Mouse (Mus musculus) kidney, adult 10 weeks (tissue): ENCODE results near the gene Chpf2. TPM values are rescaled to one million over a fixed set of nuclear protein-coding genes. Genes with fewer than 3 reads are reported as not detected.

Experiments used
- polyA plus RNA-seq: library from polyadenylated mRNA; stranded (reverse); fragments of 350-450 nt; fragmentation: Illumina TruSeq; extraction: RNeasy Lipid Tissue Mini Kit (QIAGEN cat#74804); gene quantifications from one replicate; pipeline ENCODE4 v1.2.3, GENCODE M21; 2014; ENCODE audit warnings: low read depth, low replicate concordance

Chpf2 gene
- 0.73 TPM for polyA plus RNA-seq

GRCm38 (mm10) chr5:24586547-24587199, at the start of gene Chpf2:
Gene Chpf2, plus strand, starts transcription at chr5:24586741.

DNA sequence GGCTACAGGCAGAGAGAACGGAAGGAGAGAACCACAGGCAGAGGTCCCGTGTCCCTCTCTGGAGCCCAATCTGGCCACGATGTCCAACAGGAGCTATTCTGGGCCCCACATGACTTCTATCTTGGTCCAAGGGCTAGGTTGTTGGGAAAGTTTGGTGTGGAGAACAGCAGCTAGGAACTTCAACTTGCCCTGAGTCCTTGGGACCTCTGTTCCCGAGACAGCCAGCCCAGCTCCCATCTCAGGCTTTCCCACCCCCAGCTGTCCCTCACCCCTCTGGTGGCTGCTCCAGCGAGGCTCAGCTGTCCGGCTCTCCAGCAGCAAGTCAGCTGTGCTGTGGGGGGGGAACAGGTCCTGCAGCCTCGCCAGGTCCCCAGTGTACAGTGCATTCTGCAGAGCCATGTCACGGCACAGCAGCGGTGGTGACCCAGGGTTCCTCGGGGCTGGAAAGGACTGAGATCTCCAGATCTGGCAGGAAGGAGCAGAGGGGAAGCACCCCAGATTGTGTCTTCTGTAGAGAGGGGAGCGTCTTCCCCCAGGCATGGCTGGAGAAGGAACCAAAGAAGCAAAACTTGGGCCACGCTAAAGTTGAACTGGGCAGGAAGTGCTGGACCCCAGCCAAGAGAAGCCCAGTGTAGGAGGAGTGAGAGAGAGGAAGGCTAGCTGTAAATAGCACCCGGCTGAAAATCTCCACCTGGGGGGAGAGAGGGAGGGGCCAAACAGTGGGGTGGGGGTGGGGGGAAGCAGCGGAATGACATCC, 46.0 kb upstream of the Chpf2 start, which contains the start of gene Asb10:
Gene Asb10, minus strand, starts transcription at position 592 of the 757 bp plus-strand sequence.

DNA sequence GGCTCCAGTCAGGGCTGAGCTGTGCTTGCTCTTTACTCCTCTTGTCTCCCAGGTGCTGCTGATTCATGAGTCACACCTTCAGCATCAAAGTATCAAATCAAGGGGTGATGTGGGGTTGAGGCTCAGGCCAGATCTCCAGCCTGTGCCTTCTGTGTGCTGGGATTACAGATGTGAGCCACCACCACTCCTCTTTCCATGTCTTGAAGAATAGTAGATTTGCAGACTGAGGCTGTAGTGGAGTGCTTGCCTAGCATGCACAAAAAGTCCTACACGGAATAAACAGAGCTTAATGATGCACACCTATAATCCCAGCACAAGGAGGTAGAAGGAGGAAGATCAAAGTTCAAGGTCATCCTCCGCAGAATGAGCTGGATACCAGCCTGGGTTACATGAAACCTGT, 29.8 kb upstream of the Chpf2 start, which contains the start of gene 4931409K22Rik:
Gene 4931409K22Rik, minus strand, starts transcription at position 101 of the 400 bp plus-strand sequence.

DNA sequence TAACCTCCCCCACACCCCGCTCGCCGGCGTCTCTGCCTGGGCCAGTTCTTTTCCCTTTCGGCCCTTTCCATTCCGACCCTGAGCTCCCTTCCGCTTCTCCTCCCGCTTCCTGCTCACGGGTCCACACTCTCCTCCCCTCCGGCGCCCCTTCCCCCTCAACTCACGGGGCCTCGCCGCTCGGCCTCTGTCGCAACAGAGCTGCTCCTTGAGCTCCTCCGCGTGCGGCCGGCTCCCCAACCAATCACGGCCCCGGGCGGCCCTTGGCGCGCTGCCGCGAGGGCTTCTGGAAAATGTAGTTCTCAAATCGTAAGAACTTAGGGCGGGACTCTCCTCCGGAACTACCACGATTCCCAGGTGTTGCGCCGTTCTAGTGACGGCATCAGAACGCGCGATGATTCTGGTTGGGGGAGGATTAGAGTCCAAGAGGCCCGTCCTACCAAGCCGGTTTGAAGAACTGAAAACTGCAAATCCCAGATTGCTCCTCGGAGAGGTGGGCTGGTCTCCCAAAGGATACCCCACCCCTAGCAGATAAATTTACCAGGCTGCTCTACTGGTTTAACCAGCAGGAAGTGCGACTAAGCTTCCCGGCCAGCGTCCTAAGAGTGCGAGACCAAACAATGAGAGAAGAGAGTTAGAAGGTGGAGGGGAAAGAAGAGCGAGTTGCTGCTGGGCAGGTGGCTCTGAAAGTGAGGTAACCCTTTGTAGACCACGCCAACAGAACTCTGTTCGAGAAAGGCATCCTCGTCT, 9.2 kb upstream of the Chpf2 start, which contains the start of gene Abcf2:
Gene Abcf2, minus strand, starts transcription at position 285 of the 747 bp plus-strand sequence.

GRCm38 (mm10) chr5:24623986-24624821, 37.7 kb downstream of the Chpf2 start, which contains the start of gene Smarcd3:
Gene Smarcd3, minus strand, starts transcription at chr5:24624411.

Other genes with a start within 250 kb of the Chpf2 start
- gene Kcnh2, start 235.1 kb upstream of the Chpf2 start, polyA plus RNA-seq = not detected
- gene Nos3, start 221.9 kb upstream of the Chpf2 start, polyA plus RNA-seq = 0.20 TPM
- not detected for gene Atg9b, start 194.6 kb upstream of the Chpf2 start, polyA plus RNA-seq
- 2.7 TPM for gene Abcb8, start 193.1 kb upstream of the Chpf2 start, polyA plus RNA-seq
- not detected for gene Asic3, start 173.3 kb upstream of the Chpf2 start, polyA plus RNA-seq
- 13.7 TPM for gene Cdk5, start 163.2 kb upstream of the Chpf2 start, polyA plus RNA-seq
- 4.1 TPM for gene Slc4a2, start 162.9 kb upstream of the Chpf2 start, polyA plus RNA-seq
- 3.7 TPM for gene Fastk, start 141.5 kb upstream of the Chpf2 start, polyA plus RNA-seq
- gene Tmub1, start 138.9 kb upstream of the Chpf2 start, polyA plus RNA-seq = 0.93 TPM
- gene Agap3, start 134.6 kb upstream of the Chpf2 start, polyA plus RNA-seq = 1.3 TPM
- gene Gbx1, start 59.5 kb upstream of the Chpf2 start, polyA plus RNA-seq = not detected
- gene Asb10, start 45.8 kb upstream of the Chpf2 start, polyA plus RNA-seq = not detected
- not detected for gene 4931409K22Rik, start 29.9 kb upstream of the Chpf2 start, polyA plus RNA-seq
- gene Abcf2, start 9.3 kb upstream of the Chpf2 start, polyA plus RNA-seq = 11.4 TPM
- 1.7 TPM for gene Smarcd3, start 37.7 kb downstream of the Chpf2 start, polyA plus RNA-seq
- gene Nub1, start 98.8 kb downstream of the Chpf2 start, polyA plus RNA-seq = 32.5 TPM
- 0.20 TPM for gene Wdr86, start 144.0 kb downstream of the Chpf2 start, polyA plus RNA-seq
- not detected for gene Crygn, start 171.3 kb downstream of the Chpf2 start, polyA plus RNA-seq